Mouse (Mus musculus): ENCODE results near the gene Slc5a10.

Gene Slc5a10

DNA sequence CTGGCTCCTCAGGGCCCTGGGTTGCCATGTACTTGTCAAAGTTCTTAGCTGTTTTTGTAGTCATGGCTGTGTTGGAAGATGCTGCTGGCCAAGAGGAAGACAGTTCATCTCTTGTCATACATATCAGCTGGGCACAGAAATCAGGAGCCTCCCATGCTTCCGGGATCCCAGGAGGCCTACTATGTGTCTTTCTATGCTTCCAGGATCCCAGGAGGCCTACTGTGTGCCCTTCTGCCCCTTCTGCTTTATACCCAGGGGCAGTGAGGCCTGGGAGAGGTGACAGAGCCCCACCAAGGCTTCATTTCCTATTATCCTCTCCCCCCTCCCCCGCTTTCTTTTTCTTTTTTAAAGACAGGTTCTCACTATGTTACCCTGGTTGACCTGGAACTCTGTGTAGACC is 15.0 kb downstream of the Slc5a10 start:
- DNase-seq (ENCODE audit: low spot score in 2 of 2) = no peak

DNA sequence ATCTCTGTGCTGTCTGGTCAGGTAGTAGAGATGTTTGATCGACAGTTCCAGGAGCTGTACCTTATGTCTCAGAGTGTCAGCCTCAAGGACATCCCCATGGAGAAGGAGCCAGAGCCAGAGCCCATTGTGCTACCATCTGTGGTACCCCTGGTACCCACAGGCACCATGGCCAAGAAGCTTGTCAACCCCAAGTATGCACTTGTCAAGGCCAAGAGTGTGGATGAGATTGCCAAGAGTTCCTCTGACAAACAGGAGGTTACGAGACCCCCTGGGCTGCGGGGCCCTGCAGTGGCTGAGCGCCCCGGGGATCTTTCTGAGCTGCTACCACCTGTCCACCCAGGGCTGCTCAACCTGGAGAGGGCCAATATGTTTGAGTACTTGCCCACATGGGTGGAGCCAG is 18.1 kb downstream of the Slc5a10 start:
- no peak for DNase-seq (ENCODE audit: low spot score in 2 of 2)

DNA sequence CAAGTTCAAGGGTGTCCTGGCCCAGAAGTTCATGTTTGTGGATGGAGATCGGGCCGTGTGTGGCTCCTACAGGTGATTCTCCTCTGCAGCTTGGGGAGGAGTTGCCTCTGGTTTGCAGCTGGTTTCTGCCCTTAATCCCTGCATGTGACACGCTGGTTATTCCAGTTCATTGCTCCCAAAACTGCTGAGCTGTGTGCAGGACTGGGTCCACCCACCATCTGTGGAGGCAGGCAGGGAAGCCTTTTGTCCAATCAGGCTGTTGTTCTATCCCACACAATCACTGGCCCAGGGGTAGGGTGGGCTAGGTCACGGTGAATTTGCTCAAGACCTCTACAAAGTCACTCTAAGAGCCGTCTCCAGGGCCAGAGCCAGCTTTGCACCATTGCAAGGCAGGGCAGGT is 18.9 kb downstream of the Slc5a10 start:
- DNase-seq (ENCODE audit: low spot score in 2 of 2) = no peak

DNA sequence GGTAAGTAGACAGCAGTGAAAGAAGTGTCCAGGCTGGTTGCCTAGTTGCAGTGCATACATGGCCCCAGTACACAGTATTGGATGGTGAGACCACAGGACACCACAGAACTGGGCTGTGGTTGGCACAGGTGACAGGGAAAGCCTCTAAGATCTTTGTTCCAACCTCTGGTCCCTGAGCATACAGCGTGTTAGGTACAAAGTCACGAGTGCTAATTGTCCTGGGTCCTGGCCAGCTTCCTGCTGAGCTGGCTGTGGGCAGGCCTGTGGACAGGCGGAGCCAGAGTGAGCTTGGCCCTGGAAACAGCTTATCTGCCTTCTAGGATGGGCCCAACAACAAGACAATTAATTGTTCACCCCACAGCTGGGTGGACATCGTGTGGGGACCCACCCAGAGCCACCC is 20.7 kb downstream of the Slc5a10 start:
- no peak for DNase-seq (ENCODE audit: low spot score in 2 of 2)

DNA sequence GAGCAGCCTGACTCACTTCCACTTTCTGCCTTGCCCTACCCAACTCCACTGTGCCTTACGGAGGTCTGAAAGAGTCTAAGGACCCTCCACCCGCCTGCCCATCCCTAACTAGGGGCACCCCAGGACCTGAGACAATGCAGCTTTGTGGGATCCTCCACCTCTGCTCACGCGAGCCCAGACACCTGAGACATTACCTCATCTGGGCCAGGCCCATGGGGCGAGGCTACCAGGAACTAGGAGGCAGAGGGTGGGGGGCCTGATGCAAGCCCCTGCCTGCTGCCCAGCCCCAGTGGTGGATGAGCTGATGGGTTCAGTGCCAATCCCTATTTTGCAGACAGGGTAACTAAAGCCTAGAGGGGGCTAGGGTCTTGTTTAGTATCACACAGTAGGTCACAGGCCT is 21.2 kb downstream of the Slc5a10 start:
- no peak for DNase-seq (ENCODE audit: low spot score in 2 of 2)

DNA sequence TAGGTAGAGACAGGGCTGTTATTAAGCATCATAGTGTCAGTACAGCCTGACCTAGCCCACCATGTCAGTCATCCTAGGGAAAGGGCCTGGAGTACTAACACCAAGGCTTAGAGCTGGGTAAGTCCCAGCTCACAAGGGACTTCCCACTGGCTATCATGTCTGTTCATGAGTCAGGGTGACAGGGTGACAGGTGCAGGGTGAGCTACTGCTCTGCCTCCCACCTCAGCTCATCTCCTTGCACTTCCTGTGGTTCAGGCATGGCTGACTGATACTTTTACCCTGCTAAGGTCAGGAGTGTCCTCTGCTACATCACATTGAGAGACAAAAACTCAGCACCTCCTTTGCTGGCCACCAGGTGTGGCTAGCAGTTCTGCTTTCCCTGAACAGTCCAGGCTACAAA is 21.8 kb downstream of the Slc5a10 start:
- no peak for DNase-seq (ENCODE audit: low spot score in 2 of 2)

DNA sequence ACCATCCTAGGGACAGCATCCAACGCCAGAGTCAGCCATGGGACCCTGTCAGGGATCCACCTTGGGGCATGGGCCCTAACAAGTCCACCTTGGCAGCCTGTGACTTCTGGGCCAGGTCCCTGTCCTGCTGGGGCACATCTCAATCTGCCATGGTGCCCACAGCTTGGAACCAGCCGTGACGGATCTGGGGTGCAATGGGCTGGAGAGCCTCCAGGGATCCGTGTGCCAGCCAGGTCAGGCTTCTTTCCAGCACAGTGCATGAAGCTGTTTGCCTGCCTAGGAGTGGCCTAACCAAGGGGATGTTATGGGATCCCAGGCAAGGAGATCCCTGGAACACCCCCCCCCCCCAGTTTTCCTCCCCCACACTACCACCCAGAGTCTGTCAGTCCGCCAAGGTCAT is 27.6 kb downstream of the Slc5a10 start:
- no peak for DNase-seq (ENCODE audit: low spot score in 2 of 2)

DNA sequence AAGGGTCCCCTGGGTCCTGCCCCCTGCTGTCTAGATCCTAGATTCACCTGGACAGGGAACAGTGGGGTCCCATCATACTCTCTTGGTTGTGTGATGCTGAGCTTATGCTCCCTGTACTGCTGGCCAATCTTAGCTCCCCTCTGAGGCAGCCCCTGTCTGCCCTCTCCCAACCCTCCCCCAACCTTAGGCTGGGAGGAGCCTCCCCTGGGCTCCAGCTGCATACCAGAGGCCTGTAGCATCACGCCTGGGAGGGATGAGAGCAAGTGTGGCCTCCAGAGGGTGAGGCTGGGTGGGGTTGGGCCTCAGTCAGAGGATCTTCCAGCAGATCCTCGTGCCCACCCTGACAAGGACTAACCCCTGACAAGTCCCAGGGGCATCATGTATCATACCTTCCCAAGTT is 33.0 kb downstream of the Slc5a10 start:
- no peak for DNase-seq (ENCODE audit: low spot score in 2 of 2)

DNA sequence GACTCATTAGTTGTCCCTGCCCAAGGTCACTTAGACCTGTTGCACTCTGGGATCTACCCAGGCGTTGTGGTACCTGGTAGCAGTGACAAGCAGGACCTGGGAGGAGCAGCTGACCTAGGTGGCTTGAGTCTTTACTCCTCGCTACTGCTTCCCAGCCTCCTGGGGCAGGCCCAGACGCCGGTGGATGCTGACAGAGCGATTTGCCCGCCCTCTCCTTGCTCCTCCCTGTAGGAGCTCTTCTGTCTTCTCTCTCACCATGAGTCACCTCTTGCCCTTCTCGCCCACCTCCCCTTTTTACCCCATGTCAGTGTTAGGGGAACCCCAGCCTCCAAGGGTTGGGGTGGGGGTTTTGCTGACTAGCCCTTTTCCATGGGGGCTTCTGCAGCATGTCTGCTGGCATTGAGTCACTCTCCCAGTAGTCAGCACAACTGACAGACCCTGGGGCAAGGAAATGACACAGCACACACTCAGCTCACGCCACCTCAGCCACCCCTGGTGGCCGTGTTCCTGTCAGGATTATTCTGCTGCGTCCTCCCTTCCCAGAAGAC is 33.6 kb downstream of the Slc5a10 start:
- no peak for DNase-seq (ENCODE audit: low spot score in 2 of 2)

DNA sequence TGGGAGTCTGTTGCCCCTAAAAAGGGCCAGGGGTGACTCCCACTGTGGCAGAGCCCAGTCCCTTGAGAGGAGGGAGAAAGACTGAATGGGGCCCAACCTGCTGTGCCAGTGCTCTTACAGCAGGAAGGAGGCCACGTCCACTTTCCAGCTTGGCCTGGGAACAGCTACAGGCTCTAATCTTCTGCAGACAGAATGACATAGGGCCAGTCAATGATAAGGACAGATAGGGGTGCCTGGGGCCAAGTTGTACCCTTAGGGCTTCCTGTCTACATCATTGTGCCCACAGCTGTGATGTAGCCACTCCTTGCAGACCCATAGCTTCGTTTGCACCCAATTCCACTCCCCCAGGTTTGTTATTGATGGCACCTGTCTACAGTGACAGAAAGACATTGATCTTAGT is 34.5 kb downstream of the Slc5a10 start:
- DNase-seq (ENCODE audit: low spot score in 2 of 2) = no peak

DNA sequence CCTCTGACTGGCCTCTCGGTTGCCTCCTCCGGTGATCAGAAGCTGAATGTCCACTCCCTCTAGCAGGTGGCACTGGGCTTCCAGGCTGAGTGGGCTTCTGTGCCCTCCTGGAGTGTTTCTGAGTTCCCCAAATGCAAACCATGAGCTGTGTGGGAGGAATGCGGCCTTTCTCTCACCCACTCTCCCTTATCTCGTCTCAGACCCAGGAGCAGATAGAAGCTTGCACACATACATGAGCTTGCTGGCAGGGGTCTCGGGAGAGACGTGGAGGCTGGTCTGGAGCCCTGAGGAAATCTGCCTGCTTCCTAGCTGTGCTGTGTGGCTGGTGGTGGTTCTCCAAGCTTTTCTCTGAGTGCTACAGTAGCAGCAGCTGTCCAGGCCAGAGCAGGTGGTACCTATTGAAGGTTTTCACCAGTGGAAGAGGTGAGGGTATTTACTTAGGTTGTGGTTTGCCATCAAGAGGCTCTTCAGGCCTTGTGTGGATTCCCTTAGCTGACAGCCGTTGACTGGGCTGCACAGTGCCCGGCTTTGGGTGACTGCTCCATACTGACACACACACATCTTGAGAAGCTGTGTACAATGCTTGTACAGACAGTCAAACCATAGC is 35.4 kb downstream of the Slc5a10 start:
- peak in 1 of 2 experiments; percentile 26 for DNase-seq (ENCODE audit: low spot score in 2 of 2)

DNA sequence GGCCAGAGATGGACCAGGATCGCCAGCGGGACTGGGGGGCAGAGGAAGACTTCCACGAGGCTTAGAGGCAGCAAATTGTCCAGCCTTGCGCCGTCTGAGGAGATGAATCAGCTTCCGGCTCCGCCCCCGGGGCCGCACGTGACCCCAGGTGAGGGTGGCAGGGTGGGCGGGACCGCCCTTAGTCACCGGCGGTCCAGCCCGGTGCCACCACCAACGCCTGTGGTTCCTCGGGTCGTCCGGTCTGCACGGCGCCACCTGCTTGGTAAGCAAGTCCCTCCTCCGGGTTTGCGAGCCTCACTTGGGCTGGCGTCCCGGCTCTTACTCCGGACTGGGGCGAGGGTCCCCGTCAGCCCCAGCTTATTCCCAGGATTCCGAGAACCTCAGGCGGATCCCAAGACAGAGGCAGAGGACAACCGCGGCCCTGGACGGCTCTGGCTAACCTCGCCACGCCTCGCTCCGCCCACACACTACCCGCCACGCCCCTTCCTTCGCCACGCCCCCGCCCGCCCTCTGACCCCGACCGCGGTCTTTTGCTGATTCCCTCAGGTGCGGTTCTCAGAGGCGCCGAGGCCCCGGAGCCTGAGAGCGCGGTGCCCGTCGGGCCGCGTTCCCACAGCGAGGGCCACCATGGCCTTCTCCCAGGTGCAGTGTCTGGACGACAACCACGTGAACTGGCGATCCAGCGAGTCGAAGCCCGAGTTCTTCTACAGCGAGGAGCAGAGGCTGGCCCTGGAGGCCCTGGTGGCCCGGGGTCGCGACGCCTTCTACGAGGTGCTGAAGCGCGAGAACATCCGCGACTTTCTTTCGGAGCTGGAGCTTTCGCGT is 36.5 kb downstream of the Slc5a10 start, which contains the start of gene Fam83g:
Gene Fam83g (plus strand): TSS at position 185 of the 825 bp plus-strand sequence.
- peak; percentile 88 to 89 for DNase-seq (ENCODE audit: low spot score in 2 of 2)

DNA sequence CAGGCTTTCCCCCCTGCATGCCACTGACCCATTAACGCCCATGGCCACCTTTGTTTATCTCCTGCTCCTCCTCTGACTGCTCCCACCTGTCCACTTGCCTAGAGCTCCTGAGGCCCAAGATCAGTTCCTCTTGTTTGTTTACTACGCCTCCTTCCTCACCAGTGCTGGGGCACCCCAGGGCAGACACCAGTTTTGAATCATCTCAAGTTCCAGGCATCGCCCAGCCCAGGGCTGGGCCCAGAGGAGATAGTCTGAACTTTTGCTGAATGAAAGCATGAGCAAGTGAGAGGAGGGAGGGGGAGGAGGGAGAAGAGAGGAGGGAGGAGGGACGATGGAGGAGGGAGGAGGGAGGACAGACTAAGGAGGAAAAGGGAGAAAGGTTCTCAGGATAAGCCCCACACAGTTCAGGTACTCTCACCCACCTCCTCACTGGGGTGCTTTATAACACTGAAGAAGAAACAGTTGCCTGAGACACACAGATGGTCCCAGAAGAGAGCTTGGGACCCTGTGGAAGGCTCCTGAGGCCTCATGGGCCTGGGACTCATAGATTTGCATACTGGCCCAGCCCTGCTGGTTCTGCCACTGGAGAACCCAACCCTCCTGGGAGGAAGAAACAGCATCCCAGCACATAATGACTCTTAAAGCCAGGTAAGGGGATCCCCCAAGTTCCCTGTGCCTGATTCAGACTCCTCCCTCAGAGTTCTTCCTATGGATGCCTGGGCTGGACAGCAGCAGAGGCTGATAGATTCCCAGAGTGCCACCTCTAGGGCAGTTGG is 41.3 kb downstream of the Slc5a10 start:
- no peak for DNase-seq (ENCODE audit: low spot score in 2 of 2)

DNA sequence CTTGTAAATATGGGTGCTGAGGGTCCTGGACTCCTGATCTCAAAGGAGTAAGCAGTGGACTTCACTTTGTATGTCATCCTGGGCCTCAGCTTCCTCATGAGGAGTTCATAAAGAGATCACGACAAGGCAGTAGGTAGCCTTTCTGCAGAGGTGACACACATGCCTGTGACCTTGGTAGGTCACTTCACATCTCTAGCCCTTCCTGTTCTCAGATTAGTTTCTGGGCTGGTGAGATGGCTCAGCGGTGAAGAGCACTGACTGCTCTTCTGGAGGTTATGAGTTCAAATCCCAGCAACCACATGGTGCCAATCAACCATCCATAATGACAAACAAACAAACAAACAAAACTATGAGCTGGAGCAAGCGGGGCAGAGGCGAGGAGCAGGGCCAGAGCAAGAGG is 42.9 kb downstream of the Slc5a10 start:
- no peak for DNase-seq (ENCODE audit: low spot score in 2 of 2)

DNA sequence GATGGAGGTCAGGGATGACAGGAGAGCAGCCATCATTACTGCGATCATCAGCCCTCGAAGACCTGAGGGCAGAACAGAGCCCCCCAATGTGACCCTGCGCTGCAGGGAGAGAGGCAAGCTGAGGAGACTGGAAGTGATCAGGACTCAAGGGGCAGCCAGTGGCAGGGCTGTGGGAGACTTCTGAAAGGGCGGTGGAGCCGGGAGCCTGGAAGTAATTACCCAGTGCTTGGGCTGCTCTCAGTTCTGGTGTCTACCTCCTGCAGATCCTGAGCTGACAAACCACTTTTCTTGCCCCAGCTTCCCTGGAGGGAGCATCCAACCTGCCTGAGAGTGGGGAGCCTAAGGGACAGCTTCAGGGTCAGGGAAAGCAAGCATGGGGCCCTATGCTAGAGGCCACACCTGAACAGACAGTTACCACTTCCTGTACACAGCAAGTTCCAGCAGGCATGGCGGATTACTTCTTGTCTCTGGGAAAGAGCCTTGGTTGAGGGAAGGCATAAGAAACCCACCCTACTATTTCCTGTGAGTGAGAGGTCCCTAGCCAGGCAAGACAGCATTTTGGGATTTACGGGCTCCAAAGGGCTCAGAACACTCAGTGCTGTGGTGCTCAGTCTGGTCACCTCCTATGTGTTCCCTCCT is 44.3 kb downstream of the Slc5a10 start:
- DNase-seq (ENCODE audit: low spot score in 2 of 2) = no peak

DNA sequence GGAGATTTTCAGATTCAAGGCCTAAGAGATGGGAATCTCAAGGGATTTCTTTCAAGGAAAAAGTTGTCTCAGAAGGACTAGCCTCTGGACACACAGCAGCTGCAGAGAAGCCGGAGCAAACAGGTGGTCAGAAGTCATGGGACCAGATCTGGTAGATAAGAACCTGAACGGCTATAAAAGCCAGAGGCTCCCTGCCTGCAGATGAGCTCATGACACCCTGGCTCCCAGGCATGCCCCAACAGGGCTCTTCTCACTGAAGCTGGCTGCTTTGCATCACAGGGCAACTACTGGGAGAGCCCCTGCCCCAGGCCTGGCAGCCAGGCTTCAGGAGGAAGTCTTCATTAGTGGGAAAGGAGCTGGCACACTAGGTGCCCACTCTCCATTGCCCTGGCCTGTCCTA is 45.3 kb downstream of the Slc5a10 start:
- DNase-seq (ENCODE audit: low spot score in 2 of 2) = no peak

DNA sequence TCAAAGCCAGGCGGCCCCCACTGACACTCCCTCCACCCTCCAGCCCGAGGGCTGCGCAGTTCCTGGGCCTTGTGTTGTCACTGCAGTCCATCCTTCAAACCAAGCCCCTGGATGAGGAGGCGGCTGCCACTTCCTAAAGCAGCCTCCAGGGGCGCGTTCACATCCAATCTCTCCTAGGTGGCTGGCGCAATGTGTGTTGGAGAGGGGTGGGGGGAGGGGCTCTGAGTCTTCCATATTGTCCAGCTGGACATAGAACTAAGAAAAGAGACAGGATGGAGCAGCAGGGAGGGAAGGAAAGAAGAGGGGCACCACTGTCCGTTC is 45.8 kb downstream of the Slc5a10 start:
- DNase-seq (ENCODE audit: low spot score in 2 of 2) = no peak

DNA sequence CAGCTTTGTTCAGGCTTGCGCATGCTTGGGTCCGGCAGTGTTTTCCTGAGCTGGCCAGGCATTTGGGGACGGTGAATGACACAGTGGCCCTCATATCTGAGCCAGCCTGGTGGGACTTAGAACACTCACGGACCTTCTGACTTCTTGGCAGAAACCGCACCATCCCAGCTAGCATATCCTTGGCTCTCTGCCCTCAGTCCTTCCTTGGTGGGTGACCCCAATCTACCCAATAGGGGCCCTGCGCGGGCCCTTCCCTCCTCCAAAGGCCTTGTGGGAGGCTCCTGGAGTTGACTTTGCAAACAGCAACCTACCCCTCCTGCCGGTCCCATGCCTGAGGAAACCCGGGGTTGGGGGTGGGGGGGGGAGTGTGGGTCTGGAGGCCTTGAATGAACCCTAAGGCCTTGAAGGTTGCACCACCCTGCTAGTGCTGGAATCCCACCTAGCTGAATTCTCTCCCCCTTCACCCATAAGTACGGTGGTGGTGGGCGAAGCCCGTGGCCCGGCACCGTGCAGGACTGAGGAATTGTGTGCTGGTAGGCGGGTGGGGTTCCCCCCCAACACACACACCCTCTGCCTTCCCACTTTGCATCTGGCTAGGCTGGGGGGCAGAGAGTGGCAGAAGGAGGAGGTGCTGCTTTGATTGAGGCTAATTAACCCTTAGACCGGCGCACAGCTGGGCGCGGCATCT is 46.3 kb downstream of the Slc5a10 start:
- DNase-seq (ENCODE audit: low spot score in 2 of 2) = no peak

DNA sequence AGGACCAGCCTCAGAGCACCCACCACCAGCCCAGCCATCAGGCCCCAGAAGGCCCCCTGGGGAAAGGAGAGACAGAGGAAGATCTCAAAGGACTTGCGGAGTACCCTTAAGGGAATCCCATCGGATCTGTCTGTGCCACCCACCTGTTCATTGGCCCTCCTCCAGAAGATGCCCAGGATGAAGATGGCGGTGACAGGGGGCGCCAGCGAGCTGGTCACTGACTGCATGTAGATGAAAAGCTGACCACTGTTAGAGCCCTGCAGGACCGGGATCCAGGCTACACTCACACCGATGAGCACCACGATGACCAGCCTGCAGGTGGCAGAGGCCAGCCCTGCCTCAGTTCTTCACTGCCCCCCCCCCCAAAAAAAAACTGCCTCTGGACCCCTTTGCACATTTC is 46.9 kb downstream of the Slc5a10 start:
- peak in 1 of 2 experiments; percentile 54 for DNase-seq (ENCODE audit: low spot score in 2 of 2)

DNA sequence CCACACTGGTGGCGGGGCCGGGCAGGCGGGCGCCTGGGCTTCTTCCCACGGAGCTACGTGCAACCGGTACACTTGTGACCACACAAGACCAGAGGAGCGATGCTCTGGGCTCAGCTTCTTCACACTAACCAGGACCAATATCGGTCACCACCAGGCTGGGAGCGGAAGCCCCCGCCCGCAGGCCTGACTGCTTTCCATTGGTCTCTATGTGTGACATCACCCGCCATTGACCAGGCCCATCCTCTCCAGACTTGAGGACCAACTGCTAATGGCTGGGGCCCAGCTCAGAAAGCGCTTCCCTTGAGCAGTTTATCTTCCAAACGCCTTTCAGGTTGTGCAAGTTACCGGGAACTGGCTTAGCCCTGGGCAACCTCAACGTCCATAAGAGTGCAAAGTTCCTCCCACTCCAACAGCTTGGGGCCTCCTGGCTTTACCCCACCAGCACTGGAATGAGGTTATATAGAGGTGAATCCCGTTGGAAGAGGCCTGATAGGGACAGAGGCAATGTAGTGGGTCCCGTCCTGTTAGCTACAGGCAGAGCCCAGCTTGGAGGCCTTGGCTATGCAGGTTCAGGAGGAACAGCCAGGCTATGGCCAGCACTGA is 48.7 kb downstream of the Slc5a10 start:
- no peak for DNase-seq (ENCODE audit: low spot score in 2 of 2)

All from spleen, postnatal 10 days (tissue).